Mouse (Mus musculus) adrenal gland, adult (tissue): ENCODE results near the gene Adamtsl3.

ENCODE experiments used
- DNase-seq, 2 experiments: peaks; one replicate each; pipeline ENCODE4 v3.0.0; 2022 to 2023; ENCODE audit warnings: low spot score in 1 of 2; ENCODE audit not compliant: inconsistent age in 2 of 2

Adamtsl3 gene

GRCm38 (mm10) chr7:82335211-82336121, at the start of gene Adamtsl3:
Gene Adamtsl3, plus strand, starts transcription at chr7:82335694.
- DNase-seq, result peak in 1 of 2 experiments; percentile 45

GRCm38 (mm10) chr7:82287242-82287641, 48.3 kb upstream of the Adamtsl3 start:
- DNase-seq, result no peak

GRCm38 (mm10) chr7:82293441-82293840, 42.1 kb upstream of the Adamtsl3 start:
- DNase-seq, result no peak

GRCm38 (mm10) chr7:82294083-82294482, 41.4 kb upstream of the Adamtsl3 start:
- no peak for DNase-seq

GRCm38 (mm10) chr7:82294611-82295010, 40.9 kb upstream of the Adamtsl3 start:
- DNase-seq, result no peak

- no peak for DNase-seq
Observed at GRCm38 (mm10) chr7:82308398-82308797, 27.1 kb upstream of the Adamtsl3 start.

GRCm38 (mm10) chr7:82318515-82318914, 17.0 kb upstream of the Adamtsl3 start:
- no peak for DNase-seq

- no peak for DNase-seq
Observed at GRCm38 (mm10) chr7:82326616-82327015, 8.9 kb upstream of the Adamtsl3 start.

- no peak for DNase-seq
Observed at GRCm38 (mm10) chr7:82327201-82327600, 8.3 kb upstream of the Adamtsl3 start.

GRCm38 (mm10) chr7:82327881-82328280, 7.6 kb upstream of the Adamtsl3 start:
- no peak for DNase-seq

- no peak for DNase-seq
Observed at GRCm38 (mm10) chr7:82329831-82330230, 5.7 kb upstream of the Adamtsl3 start.

GRCm38 (mm10) chr7:82330860-82331259, 4.6 kb upstream of the Adamtsl3 start:
- no peak for DNase-seq

- no peak for DNase-seq
Observed at GRCm38 (mm10) chr7:82334000-82334399, 1.5 kb upstream of the Adamtsl3 start.

GRCm38 (mm10) chr7:82336132-82336531, 638 bp downstream of the Adamtsl3 start:
- peak in 1 of 2 experiments; percentile 20 for DNase-seq

GRCm38 (mm10) chr7:82338121-82338520, 2.6 kb downstream of the Adamtsl3 start:
- DNase-seq, result no peak

GRCm38 (mm10) chr7:82338532-82338931, 3.0 kb downstream of the Adamtsl3 start:
- no peak for DNase-seq

- no peak for DNase-seq
Observed at GRCm38 (mm10) chr7:82339214-82339613, 3.7 kb downstream of the Adamtsl3 start.

- DNase-seq, result no peak
Observed at GRCm38 (mm10) chr7:82341476-82341875, 6.0 kb downstream of the Adamtsl3 start.

GRCm38 (mm10) chr7:82346706-82347105, 11.2 kb downstream of the Adamtsl3 start:
- no peak for DNase-seq

GRCm38 (mm10) chr7:82349796-82350195, 14.3 kb downstream of the Adamtsl3 start:
- no peak for DNase-seq

- no peak for DNase-seq
Observed at GRCm38 (mm10) chr7:82350421-82350820, 14.9 kb downstream of the Adamtsl3 start.

- no peak for DNase-seq
Observed at GRCm38 (mm10) chr7:82359146-82359545, 23.7 kb downstream of the Adamtsl3 start.

GRCm38 (mm10) chr7:82359674-82360073, 24.2 kb downstream of the Adamtsl3 start:
- DNase-seq, result no peak
